Comparison of ENCODE assay signal across 14 mouse cellular contexts in genomic region chr13:73516886-73517285, GRCm38 (mm10). TPM values are rescaled to one million over a fixed set of nuclear protein-coding genes. Genes with fewer than 3 reads are reported as not detected.
"Had no signal": no experiment of that assay in that cellular context is flagged by ENCODE, and none has a peak within 500 bp of the region (broad histone marks: within the 10 kb centered on the region; RNA-seq: fewer than 3 reads in every experiment).

No protein-coding gene starts in this region.

- H3K9me3 ChIP-seq: limb, embryonic 12.5 days; limb, embryonic 15.5 days; megakaryocyte, embryonic 14.5 days had no signal

- H3K4me3 ChIP-seq: limb, embryonic 12.5 days; limb, embryonic 15.5 days; megakaryocyte, embryonic 14.5 days had no signal

- H3K4me2 ChIP-seq: limb, embryonic 12.5 days; limb, embryonic 15.5 days; midbrain, embryonic 11.5 days had no signal

- H3K27me3 ChIP-seq: limb, embryonic 12.5 days; limb, embryonic 15.5 days had no signal

- H3K9ac ChIP-seq: limb, embryonic 12.5 days; limb, embryonic 15.5 days had no signal

- H3K4me1 ChIP-seq: limb, embryonic 12.5 days; limb, embryonic 15.5 days had no signal

- DNase-seq: kidney, adult 8-10 months; kidney, postnatal 14 days; kidney, postnatal 4 days; left cerebral cortex, postnatal 4 days; midbrain, embryonic 14.5 days; thymus, adult 18-20 months; thymus, postnatal 36 days had no signal

- ATAC-seq: intestine, postnatal 0 days had no signal

- H3K27ac ChIP-seq: limb, embryonic 12.5 days; limb, embryonic 15.5 days had no signal

RNA-seq across cellular contexts. Expression of gene Slc6a3, which starts 19.7 kb away (rescaled TPM):
- polyA plus RNA-seq: neural tube, embryonic 11.5 days; neural tube, embryonic 14.5 days had no signal
